Mouse (Mus musculus) ES-E14 (cell line): ENCODE measurements at regions not wholly inside any gene's neighbourhood (a gene's known extent, or its start where the extent isn't known, plus 50 kb on each side); places are given as distances from the start of the nearest gene placed in this dataset.

ENCODE experiments used
- CHD2 ChIP-seq: IDR thresholded peaks from 2 replicates; pipeline ENCODE4 v1.6.1; 2014; ENCODE audit warnings: mild to moderate bottlenecking, low read depth, low read length, inconsistent platforms
- MAFK ChIP-seq: IDR thresholded peaks from 2 replicates; pipeline ENCODE4 v1.6.1; 2014; ENCODE audit warnings: mild to moderate bottlenecking, low read depth, low read length, inconsistent platforms; ENCODE audit not compliant: insufficient read depth
- ZNF384 ChIP-seq: IDR thresholded peaks from 2 replicates; pipeline ENCODE4 v1.6.1; 2012; ENCODE audit warnings: low read depth, low read length, inconsistent platforms

GRCm38 (mm10) chr3:13254061-13254460, 1226.4 kb upstream of the Slc7a12 start:
- TF ChIP-seq ZNF384 (no peak), CHD2 (no peak), MAFK (no peak)
